Mouse (Mus musculus) liver, embryonic 14.5 days (tissue): Measurements from ENCODE around the gene Gemin2.

Experiments
- CTCF ChIP-seq: IDR thresholded peaks from 2 replicates; pipeline ENCODE4 v1.5.1; 2016; ENCODE audit warnings: antibody characterized with exemption, low read depth, control low read depth
- EP300 ChIP-seq: IDR thresholded peaks from 2 replicates; pipeline ENCODE4 v1.6.1; 2016; ENCODE audit warnings: antibody characterized with exemption, low read depth

GRCm38 (mm10) chr12:59074052-59074451, 60.9 kb downstream of the Gemin2 start:
- TF ChIP-seq CTCF: no peak
- TF ChIP-seq EP300: no peak
